Mouse (Mus musculus): ENCODE results near the gene Ier2.

DNA sequence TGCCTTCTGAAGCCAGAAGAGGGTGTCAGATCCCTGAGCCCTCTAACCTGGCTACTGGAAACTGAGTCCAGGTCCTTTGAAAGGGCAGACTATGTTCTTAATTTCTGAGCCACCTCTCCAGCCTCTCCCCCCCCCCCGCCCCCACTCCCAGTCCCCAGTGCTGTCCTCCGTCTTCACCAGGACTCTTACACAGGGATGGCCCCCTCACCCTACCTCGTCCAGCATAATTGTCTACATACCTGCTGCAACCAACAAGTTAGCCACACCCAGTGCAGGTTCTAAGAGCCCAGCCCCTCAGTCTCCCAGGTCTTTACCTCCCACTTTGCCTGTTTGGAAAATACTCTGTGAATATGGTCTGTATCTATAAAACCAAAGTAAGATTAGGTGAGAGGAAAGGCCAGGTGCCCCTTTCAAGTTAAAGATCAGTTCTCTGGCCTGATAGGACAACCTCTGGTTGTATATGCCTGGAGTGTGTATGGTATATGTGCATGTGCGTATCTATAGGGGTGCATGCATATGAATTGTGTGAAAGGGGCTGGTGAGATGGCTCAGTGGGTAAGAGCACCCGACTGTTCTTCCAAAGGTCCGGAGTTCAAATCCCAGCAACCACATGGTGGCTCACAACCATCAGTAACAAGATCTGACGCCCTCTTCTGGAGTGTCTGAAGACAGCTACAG, 21.9 kb downstream of the Ier2 start:
- TF ChIP-seq CHD2 (IDR thresholded peaks at IDR 0.05; ENCODE audit: low read depth, low read length), result no peak
- no peak for TF ChIP-seq ZNF384 (IDR thresholded peaks at IDR 0.05; ENCODE audit: low read depth, low read length)
- TF ChIP-seq MAFK (IDR thresholded peaks at IDR 0.05; ENCODE audit: insufficient read depth, low read depth, low read length), result no peak
- no peak for TF ChIP-seq ZC3H11A (IDR thresholded peaks at IDR 0.05; ENCODE audit: borderline replicate concordance, low read depth, low read length)
- no peak for TF ChIP-seq HCFC1 (IDR thresholded peaks at IDR 0.05; ENCODE audit: borderline replicate concordance, insufficient read depth, low read length)

Measured in ES-E14 (cell line).